Mouse (Mus musculus): ENCODE data around the gene Sys1.

DNA sequence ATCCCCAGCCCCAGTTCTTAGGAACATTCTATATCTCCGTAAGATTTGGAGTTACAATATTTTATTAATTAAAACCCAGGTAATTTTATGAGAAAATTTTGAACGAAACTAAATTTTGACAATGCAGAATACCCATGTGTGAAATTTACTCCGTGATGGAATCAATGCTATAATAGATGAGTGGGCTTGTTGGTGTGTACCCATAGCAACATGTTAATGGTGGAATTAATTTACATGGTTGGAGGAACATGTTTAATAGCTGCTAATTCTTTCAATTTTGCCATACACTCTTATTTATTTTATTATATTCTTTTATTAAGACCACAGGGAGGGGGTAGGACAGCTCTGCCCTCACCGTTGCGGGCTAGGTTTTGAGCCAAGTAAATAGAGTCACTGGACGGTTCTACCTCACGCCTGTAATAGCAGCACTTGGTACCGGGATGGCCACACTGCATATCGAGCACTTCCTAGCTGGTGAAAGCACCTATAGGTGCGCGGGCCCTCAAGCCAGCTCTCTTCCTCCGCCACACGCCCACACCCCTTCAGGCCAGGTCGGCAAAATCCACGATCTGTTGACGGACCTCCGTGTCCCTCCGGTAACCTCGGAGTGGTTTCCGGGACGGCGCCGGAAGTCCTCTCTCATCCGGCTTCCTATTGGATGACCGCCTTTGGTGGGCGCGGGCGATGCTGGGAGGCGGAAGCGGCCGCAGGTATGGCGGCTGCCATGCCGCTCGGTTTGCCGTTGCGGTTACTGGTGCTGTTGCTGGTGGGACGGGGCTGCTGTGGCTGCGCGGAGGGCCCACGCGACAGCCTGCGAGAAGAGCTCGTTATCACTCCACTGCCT is 40.3 kb downstream of the Sys1 start, which contains the start of gene Pigt:
- no peak for TF ChIP-seq CTCF (IDR thresholded peaks at IDR 0.05; ENCODE audit: low read depth)
- TF ChIP-seq EP300 (optimal IDR thresholded peaks at IDR 0.05), result peak; percentile 7
